Mouse (Mus musculus): ENCODE results near the gene Nkapl.
"Not testable (repeated sequence)": the region's sequence is repeated elsewhere in the genome, so short reads cannot be mapped to it uniquely, and the experiment has no call there.

Gene Nkapl

DNA sequence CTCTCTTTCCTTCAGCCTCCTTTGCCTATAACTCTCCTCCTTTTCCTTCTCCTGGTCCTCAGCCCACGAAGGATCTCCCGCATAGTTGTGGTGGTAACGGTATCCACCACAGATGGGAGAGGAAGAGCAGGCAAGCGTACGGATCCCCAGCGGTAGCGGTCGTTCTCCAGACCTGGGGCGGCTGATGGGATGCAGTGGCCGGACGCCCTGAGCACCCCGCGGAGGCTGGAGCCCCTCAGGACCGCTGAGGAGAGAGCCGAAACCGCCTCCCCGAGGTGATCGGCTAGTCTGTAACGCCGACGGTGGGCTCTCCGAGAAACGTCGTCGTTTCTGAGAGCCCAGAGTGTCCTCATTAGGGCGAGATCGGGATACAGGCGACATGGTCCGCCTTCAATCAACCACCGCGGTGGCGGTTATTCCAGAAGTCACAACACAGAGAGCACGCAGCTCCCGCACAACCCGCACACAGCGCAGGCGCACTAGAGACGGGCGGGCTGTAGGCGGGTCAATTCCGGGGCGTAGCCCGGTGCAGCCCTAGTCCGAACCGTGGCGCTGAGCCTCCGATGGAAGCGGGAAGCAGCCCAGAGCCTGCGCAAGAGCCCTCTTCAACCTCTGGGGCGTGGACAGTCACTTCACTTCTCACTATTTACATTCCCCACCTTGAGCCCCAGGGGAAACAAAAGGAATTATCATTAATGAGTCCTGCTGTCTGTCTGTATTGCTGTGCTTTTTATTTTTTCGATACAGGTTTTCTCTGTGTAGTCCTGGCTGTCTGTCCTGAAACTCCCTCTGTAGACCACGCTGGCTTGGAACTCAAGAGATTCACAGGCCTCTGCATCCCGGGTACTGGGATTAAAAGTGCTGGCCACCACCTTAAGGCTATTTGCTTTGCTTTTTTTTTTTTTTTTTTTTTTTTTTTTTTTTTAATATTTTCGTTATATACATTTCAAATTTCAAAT lies at the start of gene Nkapl:
Gene Nkapl, minus strand, starts transcription at position 449 of the 959 bp plus-strand sequence.
- DNase-seq (ENCODE audit: low spot score in 2 of 2) = peak; percentile 51 to 57

DNA sequence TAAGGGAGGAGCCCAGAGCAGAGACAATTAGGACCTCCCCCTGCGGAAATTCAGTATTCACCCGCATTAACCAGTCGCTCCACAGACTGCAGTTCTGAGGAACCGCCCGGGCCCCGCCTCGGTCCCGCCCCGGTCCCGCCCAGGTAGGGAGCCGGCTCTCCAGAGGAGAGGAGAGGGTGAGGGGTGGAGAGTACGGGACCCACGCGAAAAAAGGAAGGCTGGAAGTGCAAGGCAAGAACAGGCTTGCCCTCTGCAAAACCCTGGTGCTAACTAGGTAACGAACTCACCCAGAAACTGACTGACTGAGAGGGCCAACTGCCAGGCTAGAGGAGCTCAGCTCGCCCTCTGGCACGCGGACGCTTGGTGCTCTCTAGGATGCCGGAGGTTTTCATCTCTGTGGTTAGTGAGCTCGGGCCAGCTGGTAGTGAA lies 37.9 kb upstream of the Nkapl start:
- DNase-seq (ENCODE audit: low spot score in 2 of 2) = peak; percentile 36 to 62

DNA sequence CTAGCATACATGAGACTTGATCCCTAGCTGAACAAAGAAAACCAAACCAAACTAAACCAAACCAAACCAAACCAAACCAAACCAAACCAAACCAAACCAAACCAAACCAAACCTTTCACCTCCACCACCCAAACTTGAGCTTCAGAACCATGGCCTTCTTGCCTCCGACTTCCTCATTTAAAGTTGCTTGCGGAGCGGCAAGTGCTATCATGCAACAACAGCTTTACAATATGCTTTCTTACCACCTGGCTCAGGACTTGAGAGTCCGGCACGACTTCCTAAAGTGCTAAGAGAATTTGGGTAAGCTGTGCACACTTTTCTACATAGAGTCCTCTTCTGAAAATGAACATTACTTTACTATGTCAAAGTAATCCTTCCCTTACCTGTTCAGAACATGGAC lies 34.0 kb upstream of the Nkapl start:
- DNase-seq (ENCODE audit: low spot score in 2 of 2) = no peak

DNA sequence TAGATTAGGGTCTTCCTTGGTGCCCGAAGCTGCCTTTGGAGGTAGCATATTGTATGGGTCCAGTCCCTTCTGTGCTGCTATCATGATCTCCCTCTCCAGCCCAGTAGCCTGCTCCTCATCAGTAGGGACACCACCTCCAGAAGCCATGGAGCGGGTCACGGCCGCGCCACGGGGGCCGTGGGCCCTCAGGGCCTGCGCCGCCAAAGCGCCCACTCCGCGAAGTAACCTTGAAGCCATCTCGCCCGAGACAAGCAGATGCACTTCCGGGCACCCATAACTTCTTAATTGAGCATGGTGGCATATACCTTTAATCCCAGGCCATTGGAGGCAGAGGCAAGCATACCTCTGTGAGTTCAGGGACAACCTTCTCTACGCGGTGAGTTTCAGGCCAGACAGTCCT lies 32.9 kb upstream of the Nkapl start, which contains the start of gene Gm11273:
Gene Gm11273, minus strand, starts transcription at position 237 of the 400 bp plus-strand sequence.
- not testable (repeated sequence) for DNase-seq (ENCODE audit: low spot score in 2 of 2)

DNA sequence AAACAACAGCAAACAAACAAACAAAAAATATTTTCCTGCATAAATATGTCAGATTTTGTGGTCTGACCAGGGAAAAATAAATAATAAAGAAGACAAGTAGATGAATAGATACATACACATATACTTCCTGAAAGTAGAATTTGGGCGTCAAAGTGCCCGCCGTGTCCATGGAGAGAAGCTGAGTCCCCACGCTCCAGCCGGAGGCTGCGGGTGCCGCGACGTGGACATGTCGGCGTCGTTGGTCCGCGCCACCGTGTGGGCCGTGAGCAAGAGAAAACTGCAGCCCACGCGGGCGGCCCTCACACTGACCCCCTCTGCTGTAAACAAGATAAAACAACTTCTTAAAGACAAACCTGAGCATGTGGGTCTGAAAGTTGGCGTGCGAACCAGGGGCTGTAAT lies 26.8 kb upstream of the Nkapl start, which contains the start of gene AK157302:
Gene AK157302, plus strand, starts transcription at position 144 of the 400 bp plus-strand sequence.
- no peak for DNase-seq (ENCODE audit: low spot score in 2 of 2)

DNA sequence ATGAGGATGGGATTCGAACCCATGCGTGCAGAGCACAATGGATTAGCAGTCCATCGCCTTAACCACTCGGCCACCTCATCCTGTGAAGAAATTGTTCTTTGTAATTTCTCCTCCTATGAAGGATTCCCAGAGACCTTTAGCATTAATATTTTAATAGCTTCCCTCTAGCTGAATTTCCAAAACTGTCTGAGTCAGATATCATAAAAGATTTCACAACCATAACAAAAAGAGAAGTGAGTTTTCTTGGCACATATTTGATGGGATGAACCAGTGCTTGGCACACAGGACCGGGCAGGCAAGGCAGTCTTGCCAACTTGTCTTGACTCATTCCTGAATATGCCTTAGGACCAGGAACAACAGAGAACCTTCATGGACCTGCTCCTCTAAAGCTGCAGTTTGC lies 24.5 kb upstream of the Nkapl start:
- DNase-seq (ENCODE audit: low spot score in 2 of 2) = no peak

DNA sequence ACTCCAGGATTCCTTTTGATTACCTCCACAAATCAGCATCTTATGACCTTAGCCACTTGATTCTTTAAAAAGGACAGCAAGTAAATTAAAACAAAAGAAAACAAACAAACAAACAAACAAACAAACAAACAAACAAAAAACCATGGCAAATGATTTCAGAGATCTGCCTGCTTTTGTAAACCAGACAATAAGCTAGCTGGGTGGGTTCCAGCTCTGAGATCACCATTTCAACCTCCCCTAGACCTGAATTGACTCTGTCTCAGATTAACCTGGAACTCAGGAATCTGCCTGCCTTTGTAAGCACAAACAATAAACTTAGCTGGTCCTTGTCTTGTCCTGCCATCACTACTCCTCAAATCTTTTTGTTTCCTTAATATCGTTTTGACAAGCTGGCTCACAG lies 18.6 kb upstream of the Nkapl start:
- DNase-seq (ENCODE audit: low spot score in 2 of 2) = no peak

DNA sequence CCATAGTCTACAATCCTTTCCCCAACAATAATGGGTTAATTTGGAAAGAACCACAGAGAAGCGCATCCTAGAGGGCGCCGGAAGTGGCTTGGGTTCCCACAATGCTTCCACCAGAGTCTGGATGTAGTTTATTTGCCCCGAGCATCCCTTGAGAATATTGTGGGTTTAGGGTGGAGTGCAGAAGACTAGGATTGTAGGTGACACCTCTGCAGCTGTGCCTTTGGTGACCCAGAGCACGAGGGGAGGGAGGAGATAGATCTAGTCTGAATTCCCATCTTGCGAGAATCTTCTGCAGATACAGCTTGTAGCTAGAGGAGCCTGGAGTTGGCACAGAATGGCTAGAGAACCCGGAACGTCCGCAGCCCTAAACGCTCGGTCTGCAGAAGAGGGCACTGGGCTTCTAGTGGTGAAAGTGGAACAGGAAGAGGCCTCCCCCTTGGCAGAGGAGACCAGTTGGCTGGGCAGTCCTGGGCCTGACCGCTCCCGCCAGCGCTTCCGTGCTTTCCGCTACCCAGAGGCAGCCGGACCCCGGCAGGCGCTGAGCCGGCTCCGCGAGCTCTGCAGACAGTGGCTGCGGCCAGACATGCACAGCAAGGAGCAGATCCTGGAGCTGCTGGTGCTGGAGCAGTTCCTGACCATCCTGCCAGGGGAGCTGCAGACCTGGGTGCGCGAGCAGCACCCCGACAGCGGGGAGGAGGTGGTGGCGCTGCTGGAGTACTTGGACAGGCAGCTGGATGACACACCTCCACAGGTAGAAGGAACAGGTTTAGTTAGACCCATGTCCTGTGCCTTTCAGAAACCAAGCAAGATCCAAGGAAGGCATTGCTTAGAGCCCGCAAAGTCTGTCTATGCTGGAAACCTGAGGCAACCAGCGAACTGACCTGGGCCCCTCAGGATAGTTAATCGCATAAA lies 10.7 kb upstream of the Nkapl start, which contains the start of the genes Zkscan4 and Gm10065:
Gene Zkscan4, plus strand, starts transcription at position 149 of the 912 bp plus-strand sequence.
Gene Gm10065, minus strand, starts transcription at position 683 of the 912 bp plus-strand sequence.
- DNase-seq (ENCODE audit: low spot score in 2 of 2) = peak; percentile 61 to 67

DNA sequence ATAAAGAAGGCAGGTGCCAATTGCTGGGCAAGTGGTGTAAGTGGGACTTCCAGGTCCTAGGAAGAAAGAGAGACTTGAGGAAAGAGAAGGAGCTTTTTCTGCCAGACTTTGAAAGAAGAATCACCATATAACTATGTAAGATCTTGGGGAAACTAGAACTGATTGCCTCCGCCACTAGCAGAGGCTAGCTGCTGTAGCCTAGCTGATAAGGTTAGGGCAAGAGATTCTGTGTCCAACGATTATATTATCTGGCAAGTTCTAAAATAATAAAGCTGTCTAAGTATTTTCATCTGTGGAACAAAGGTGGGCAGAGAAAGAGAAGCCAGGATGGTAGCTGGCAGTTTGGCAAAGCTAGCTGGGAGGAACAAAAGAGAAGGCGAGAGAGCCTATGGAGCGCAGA lies 4.1 kb upstream of the Nkapl start:
- DNase-seq (ENCODE audit: low spot score in 2 of 2) = no peak

DNA sequence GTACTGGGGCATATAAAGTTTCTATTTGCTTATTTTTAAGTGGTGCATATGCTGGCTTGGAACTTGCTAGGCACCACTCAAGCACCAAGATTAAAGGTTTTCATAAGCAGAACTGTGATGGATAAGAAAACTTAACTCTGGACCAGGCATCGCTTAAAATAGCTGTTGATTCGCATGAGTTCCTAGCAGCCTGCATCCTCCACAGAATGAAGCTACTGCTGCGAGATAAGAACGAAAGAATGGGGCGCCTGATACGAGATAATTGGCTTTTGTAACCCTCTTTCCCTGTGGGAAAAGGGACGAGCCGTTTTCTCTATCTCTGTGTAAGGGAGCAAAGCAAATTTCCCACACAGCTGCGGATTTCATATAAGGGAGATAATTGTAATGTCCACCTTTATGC lies 788 bp upstream of the Nkapl start:
- DNase-seq (ENCODE audit: low spot score in 2 of 2) = no peak

DNA sequence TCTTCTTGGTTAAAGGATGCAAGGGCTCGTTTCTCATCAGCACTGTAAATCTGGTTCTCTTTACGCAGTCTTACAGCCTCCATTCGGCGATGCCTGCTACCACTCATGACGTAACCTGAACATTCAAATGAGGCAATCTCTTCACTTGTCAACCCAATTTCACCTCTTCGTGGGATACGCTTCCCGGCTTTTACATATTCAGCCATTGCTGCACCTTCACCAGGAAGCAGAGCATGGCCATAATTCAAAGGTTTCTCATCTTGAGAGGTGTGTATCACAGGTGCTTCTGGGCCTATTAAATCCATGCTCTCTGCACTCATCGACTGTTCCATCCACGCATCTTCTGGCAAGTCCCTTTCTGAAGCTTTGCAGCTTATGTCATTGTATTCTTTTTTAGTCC lies 973 bp downstream of the Nkapl start:
- DNase-seq (ENCODE audit: low spot score in 2 of 2) = no peak

DNA sequence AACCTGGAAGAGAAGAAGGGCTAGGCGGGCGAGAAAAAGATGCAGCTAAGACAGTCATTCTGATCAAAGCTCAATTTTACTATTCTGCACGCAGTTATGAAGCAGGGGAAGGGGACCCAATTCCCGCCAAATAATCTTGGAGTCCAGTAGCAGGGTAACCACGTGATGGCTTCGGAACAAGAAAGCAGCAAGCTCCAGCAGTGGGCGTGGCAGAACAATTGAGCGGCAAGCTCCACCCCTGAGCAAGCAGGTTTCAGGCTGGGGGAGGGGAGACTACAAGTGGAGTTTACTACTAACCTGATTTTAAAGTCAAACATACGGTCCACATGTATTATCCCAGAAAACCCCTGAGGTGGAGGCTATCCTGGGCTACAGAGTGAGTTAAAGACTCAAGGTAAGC lies 5.8 kb downstream of the Nkapl start:
- DNase-seq (ENCODE audit: low spot score in 2 of 2) = not testable (repeated sequence)

DNA sequence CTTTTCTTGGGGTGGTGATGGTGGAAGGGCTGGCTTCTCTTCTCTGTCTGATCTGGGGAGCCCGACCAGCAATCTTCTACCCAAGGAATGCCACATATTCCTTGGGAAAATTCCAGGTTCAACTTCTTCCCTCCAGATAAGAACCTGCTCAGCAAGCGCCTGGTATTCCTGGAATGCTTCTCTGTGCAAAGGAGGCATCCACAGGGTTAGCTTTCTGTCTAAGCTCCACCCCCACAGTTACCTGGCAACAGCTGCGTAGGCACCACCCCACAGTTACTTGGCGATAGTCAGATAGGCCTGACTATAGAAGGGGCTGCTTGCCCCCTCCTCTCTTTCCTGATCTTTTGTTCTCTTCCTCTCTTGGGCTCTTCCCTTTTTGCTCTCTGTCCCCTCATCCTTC lies 12.0 kb downstream of the Nkapl start:
- DNase-seq (ENCODE audit: low spot score in 2 of 2) = no peak

DNA sequence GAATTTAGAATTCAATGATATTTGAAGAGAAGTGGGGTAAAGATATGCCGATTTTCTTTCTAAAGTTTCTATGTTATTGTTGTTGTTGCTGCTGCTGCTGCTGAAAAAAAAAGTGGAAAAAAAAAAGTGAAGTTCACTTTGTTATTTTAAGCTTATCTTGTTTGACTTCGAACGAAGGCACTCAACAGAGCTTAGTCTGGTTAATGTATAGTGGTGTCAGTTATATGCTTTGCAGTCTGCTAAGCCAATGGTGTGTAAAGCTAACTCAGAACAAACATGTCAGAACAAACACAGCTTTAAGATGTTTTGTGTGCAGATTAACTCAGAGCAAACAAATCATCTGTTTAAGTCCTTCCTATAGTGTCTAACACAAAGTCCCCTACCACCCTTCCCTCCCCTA lies 14.2 kb downstream of the Nkapl start:
- no peak for DNase-seq (ENCODE audit: low spot score in 2 of 2)

DNA sequence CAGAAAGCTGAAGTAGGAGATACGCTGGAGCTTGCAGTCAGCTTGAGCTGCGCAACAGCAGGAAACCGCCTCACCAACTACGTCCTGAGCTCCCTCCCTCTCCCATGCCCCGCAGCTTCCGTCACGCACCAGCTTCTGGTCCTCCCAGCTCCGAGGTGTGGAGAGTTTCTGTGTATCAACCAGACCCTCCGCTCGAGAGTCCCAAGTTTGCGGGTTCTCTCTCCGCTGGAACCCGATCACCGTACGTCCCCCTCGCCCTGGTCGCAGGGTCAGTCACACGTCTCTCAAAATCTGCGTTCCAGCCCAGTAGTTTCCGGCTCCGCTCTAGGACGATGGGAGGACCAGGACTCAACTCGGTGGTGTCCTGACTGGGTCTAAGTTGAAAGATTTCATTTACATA lies 14.9 kb downstream of the Nkapl start, which contains the start of gene Zscan26:
Gene Zscan26, minus strand, starts transcription at position 282 of the 400 bp plus-strand sequence.
- peak; percentile 72 to 81 for DNase-seq (ENCODE audit: low spot score in 2 of 2)

DNA sequence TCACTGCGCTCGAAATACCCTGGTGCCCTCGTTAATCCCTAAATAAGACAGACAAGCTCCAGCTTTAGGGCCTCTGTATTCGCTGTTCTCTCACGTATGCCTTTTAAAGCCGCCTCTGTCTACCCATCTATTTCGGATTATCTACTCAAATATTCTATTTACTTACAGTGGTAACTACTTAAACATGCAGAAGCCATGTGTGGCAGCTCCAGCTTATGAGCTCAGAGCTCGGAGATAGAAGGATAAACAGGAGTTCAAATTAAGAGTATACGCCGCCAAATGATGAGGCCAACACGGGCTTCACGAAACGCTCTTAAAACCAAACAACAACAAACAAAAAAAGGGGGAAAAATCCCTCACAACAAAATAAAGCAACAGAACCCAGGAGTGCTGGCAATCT lies 15.3 kb downstream of the Nkapl start:
- DNase-seq (ENCODE audit: low spot score in 2 of 2) = no peak

DNA sequence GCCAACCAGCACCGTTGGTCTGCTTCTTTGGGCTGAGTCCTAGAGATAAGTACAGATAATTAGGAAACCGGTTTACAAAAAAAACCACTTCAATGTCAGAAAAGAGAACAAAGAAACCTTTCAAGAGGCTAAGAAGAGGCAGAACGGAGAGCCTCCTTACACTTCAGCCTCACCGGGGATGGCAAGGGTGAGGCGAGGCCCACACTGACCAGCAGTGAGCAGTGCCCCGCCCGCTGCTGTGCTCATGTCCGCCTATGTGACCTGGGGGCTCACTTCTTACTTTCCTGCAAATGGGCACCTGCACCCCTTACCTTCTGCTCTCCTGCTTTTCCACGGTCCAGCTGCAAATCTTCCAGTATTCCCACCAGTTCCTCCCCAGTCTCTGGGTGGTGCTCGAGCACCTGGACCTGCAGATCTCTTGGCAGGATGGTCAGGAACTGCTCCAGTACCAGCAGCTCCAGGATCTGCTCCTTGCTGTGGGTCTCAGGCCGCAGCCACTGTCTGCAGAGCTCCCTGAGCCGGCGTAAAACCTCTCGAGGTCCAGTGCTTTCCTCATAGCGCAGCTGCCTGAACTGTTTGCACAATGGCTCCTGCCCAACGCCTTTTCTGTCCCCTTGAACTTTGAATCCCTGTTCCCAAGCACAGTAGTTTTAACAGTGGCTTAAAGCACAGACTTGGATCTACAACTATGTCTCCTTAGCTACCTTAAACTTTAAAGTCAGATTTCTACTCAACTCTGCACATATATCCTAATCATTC lies 20.3 kb downstream of the Nkapl start:
- no peak for DNase-seq (ENCODE audit: low spot score in 2 of 2)

DNA sequence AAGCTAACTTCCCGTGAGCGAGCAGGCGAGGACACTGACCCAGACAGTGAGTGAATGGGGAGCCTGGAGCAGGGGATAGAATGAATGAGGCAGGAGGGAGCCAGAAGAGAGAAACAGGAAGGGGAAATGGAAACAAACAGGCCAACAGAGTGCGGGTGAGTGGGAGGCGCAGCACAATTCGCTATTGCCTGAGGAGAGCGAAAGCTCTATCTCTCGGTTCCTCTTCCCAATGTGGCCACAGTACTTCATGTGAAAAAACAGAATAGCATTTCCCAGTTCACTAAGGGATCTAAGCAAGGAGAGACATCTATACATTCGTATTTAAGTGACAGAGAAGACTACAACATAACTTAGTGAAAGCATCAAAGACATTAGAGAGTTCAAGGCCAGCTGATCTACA lies 21.5 kb downstream of the Nkapl start:
- DNase-seq (ENCODE audit: low spot score in 2 of 2) = no peak

DNA sequence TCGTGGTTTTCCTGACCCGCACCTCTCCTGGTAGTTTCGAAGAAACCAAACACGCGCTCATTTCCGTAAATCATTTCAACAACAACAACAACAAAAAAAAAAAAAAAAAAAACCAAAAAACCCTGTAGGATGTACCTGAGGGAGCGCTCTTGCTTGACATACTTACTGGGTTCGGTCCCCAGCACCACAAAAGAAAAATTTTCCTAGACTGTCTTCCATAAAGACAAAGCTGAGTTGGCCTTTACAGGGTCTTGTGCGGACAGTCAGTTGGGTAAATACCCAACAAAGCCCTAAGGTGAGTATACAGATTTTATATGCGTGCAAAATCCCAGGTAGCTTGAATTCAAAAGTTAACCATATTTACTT lies 27.1 kb downstream of the Nkapl start:
- no peak for DNase-seq (ENCODE audit: low spot score in 2 of 2)

DNA sequence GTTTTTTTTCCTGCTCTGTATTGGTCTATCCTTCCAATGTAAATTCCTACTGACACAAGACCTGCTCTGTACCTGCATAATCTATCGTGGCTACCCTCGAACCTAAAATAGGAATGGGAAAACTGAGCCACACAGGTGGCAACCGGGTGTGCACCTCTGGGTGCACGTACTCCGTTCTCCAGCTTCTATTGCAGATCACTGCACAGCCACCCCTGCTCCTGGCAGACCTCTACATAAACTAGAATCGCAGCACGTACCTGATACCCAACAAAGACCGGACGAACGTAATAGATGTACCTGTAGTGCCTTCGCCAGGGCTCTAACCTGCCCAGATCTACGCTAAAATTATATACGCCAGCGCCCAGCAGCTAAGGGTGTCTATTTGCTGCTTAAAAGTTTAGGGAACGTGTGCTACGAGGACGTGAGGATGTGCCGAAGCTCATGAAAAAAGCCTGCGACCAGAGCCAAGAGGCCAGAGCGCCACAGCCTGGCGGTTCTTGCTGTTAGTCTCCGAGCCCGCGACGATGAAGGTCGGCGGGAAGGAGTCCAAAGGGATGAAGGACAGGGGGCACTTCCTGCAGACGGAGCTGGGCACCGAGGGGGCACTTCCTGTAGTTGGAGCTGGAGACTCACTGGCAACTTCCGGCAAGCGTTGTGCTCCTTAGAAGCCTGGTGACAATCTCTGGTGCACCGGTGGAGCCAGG lies 27.7 kb downstream of the Nkapl start, which contains the start of gene Pgbd1:
Gene Pgbd1, minus strand, starts transcription at position 556 of the 704 bp plus-strand sequence.
- DNase-seq (ENCODE audit: low spot score in 2 of 2) = peak; percentile 39 to 64

DNA sequence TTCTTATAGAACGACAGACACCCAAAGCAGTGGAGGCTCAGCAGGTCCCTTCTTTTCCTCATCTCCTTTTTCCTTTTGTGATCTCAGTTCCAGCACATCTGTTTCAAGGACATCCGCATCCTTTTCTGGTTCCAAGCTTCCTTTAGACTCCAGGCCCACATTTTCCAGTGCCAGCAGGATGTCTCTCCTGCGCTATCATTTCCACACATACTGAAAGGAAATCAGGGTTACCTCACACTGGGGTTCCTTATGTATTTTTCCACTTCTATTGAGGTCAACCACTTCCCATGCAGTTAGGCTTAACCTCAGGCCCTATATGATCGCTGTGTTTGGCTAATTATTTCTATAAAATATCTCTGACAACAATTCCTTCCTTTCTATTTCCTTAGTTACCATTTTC lies 32.8 kb downstream of the Nkapl start:
- no peak for DNase-seq (ENCODE audit: low spot score in 2 of 2)
